In the genomic region with DNA sequence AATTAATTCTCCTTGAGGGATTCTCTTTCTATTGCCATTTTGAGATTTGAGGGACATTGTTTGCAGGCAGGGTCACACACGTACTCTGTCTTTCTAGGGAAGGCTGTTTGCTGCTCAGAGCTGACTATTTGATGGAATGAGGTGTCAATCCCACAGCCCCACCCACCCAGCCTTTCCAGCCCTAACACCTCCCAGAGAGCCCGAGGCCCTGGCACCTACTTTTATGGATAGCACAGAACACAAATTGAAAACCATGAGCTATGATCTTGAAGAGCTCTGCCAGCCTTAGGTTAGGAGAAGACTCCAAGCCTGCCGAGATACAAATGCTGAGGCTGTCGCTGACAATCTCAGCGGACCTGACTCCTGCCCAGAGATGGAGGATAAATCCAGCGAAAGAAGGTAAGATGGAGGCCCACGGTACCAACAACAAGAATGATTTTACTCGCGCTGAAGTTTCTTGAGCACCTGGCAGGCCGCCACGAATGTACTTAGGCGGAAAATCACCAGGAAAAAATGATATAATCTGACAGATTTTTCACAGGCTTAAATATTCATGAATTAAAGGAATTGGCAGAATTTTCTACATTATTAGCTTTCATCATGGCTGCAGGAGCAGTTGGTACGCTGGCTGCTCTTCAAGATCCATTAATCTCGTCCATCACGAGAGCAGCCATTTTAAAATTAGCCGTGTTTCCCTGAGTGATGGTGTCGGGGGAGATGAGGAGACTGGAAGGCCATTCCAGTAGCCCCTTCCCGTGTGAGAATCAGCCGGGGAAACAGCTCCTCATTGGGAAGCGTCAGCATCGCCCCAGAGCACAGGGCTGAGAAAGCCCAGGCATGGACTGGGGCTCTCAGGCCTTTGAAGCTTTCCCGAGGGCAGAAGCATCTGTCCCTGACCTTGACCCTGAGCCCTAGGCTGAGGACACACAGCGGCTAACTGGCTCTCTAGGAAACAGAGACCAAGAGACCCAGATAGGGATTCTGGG, we compare ENCODE assay signal across 8 mouse cellular contexts.
DNase-seq lines count a peak whose midpoint lies in the region; ATAC-seq and TF ChIP-seq lines count a peak whose summit lies in the region.

No protein-coding gene starts in this region.

- no peak overlapping the region for H3K4me2 ChIP-seq in kidney, embryonic 14.5 days (replicated peaks; ENCODE audit: low read depth, low read length)
- H3K4me2 ChIP-seq in embryonic facial prominence, embryonic 14.5 days (ENCODE audit: low read depth, low read length): no peak overlapping the region
- no peak overlapping the region for H3K4me2 ChIP-seq in limb, embryonic 15.5 days

- TF ChIP-seq POLR2A in kidney, adult 2 months (IDR thresholded peaks at IDR 0.05; ENCODE audit: low read depth, low read length): no peak

- H3K27me3 ChIP-seq in kidney, embryonic 14.5 days (ENCODE audit: control insufficient read depth, insufficient read depth, low read length): peaks cover 9% of the 10 kb centered on the region; the same call in 1 of the 2 replicates
- H3K27me3 ChIP-seq in kidney, adult 2 months (replicated peaks; ENCODE audit: control insufficient read depth, insufficient read depth, low read length): no peaks in the 10 kb centered on the region
- H3K27me3 ChIP-seq in embryonic facial prominence, embryonic 14.5 days (replicated peaks; ENCODE audit: control insufficient read depth, insufficient read depth, low read length): 0 out of 2 replicates have a peak, but pooled peaks cover 19% of the 10 kb centered on the region
- H3K27me3 ChIP-seq in limb, embryonic 15.5 days: peaks cover 26% of the 10 kb centered on the region

- no peak overlapping the region for H3K9ac ChIP-seq in kidney, embryonic 14.5 days (ENCODE audit: low read depth, low read length)
- H3K9ac ChIP-seq in embryonic facial prominence, embryonic 14.5 days (ENCODE audit: low read depth, low read length): no peak overlapping the region
- H3K9ac ChIP-seq in limb, embryonic 15.5 days: no peak overlapping the region

- peaks cover 11% of the 10 kb centered on the region; the same call in 1 of the 2 replicates for H3K4me1 ChIP-seq in kidney, embryonic 14.5 days (ENCODE audit: control insufficient read depth, insufficient read depth, low read length)
- H3K4me1 ChIP-seq in kidney, adult 2 months (ENCODE audit: control insufficient read depth, insufficient read depth, low read length): no peaks in the 10 kb centered on the region
- peaks cover 22% of the 10 kb centered on the region for H3K4me1 ChIP-seq in embryonic facial prominence, embryonic 14.5 days (ENCODE audit: control insufficient read depth, insufficient read depth, low read length)
- H3K4me1 ChIP-seq in limb, embryonic 15.5 days: peaks cover 18% of the 10 kb centered on the region

- DNase-seq in kidney, adult 2 months: no peak
- DNase-seq in MN1 (ENCODE audit: low spot score): peak; percentile 31
- DNase-seq in embryonic facial prominence, embryonic 14.5 days (ENCODE audit: low spot score): peak; percentile 61
- DNase-seq in spleen, adult 12 weeks (ENCODE audit: low spot score): no peak
- no peak for DNase-seq in heart, postnatal 25 days (ENCODE audit: low spot score)

- TF ChIP-seq CTCF in kidney, adult 2 months (conservative IDR thresholded peaks at IDR 0.05; ENCODE audit: insufficient read depth, insufficient read length, low read depth, low read length): no peak

- no peaks in the 10 kb centered on the region for H3K36me3 ChIP-seq in kidney, embryonic 14.5 days (ENCODE audit: control insufficient read depth, insufficient read depth, low read length)
- no peaks in the 10 kb centered on the region for H3K36me3 ChIP-seq in kidney, adult 2 months (ENCODE audit: control insufficient read depth, insufficient read depth, low read length)
- H3K36me3 ChIP-seq in embryonic facial prominence, embryonic 14.5 days (ENCODE audit: control insufficient read depth, insufficient read depth, low read length): no peaks in the 10 kb centered on the region
- H3K36me3 ChIP-seq in limb, embryonic 15.5 days: no peaks in the 10 kb centered on the region

- no peak for ATAC-seq in kidney, embryonic 14.5 days (ENCODE audit: low FRiP score, low TSS enrichment)
- no peak for ATAC-seq in embryonic facial prominence, embryonic 14.5 days (ENCODE audit: low read depth)
- no peak for ATAC-seq in limb, embryonic 15.5 days (ENCODE audit: insufficient number of reproducible peaks, low FRiP score, low TSS enrichment, low read depth)
- ATAC-seq in activated CD4-positive, CD25-positive, alpha-beta regulatory T cell, adult 4 months: no peak

- intact Hi-C loops in heart, postnatal 25 days (cut with DNase I): loop anchor here (5.0 kb wide), 1 partner anchor 320 kb away; no protein-coding TSS in a partner anchor

- WGBS in kidney, embryonic 14.5 days: 60% methylated on average over 23 of the region's 23 CpGs
- 67% methylated on average over 23 of the region's 23 CpGs for WGBS in kidney, adult 2 months
- 59% methylated on average over 23 of the region's 23 CpGs for WGBS in embryonic facial prominence, embryonic 14.5 days
- WGBS in limb, embryonic 15.5 days: 53% methylated on average over 23 of the region's 23 CpGs

- no peaks in the 10 kb centered on the region for H3K9me3 ChIP-seq in kidney, embryonic 14.5 days (ENCODE audit: control insufficient read depth, low read length)
- H3K9me3 ChIP-seq in embryonic facial prominence, embryonic 14.5 days (ENCODE audit: control insufficient read depth, low read length): no peaks in the 10 kb centered on the region
- no peaks in the 10 kb centered on the region for H3K9me3 ChIP-seq in limb, embryonic 15.5 days

- H3K27ac ChIP-seq in kidney, embryonic 14.5 days (ENCODE audit: low read depth, low read length): peak overlapping the region; percentile 37; the same call in 1 of the 2 replicates
- H3K27ac ChIP-seq in kidney, adult 2 months (ENCODE audit: insufficient read depth, low read depth, low read length): no peak overlapping the region
- peak overlapping the region; percentile 8; the same call in 1 of the 2 replicates for H3K27ac ChIP-seq in embryonic facial prominence, embryonic 14.5 days (replicated peaks; ENCODE audit: low read depth, low read length)
- H3K27ac ChIP-seq in limb, embryonic 15.5 days: peak overlapping the region; percentile 6; the same call in 1 of the 2 replicates

- H3K4me3 ChIP-seq in kidney, embryonic 14.5 days (ENCODE audit: low read length): no peak overlapping the region
- no peak overlapping the region for H3K4me3 ChIP-seq in kidney, adult 2 months (ENCODE audit: insufficient read depth, low read depth, low read length)
- no peak overlapping the region for H3K4me3 ChIP-seq in embryonic facial prominence, embryonic 14.5 days (ENCODE audit: low read depth, low read length)
- H3K4me3 ChIP-seq in limb, embryonic 15.5 days: no peak overlapping the region

Comparison
In these comparisons a context has a peak if more than half of its experiments do, and no peak if none do; other contexts are left out.
1. DNase-seq: peak in MN1 (single experiment) and embryonic facial prominence, embryonic 14.5 days (single experiment); none in kidney, adult 2 months (single experiment), spleen, adult 12 weeks (single experiment) and heart, postnatal 25 days (single experiment).